Mouse (Mus musculus) hindbrain, embryonic 14.5 days (tissue): ENCODE measurements around the gene Mob3c. TPM values are rescaled to one million over a fixed set of nuclear protein-coding genes. Genes with fewer than 3 reads are reported as not detected.

Experiments used
- ATAC-seq: fragments of 200-750 bp; cut with Nextera tagmentation; 2 replicates; pipeline ENCODE4 v1.8.0; 2017; ENCODE audit warnings: moderate number of reproducible peaks, mild to moderate bottlenecking, moderate TSS enrichment, moderate library complexity; ENCODE audit not compliant: low FRiP score
- DNase-seq: peaks from one replicate; pipeline ENCODE4 v3.0.0-alpha.2; 2015; ENCODE audit warnings: low spot score
- H3K27ac ChIP-seq: fragments of 300-500 bp; sonication (generic); 2 replicates; pipeline ENCODE4 v1.5.1; 2014; ENCODE audit warnings: mild to moderate bottlenecking, moderate library complexity
- H3K27me3 ChIP-seq: fragments of 300-500 bp; sonication (generic); 2 replicates; pipeline ENCODE4 v1.6.1; 2014; ENCODE audit warnings: mild to moderate bottlenecking, low read length, mixed read lengths; ENCODE audit not compliant: control insufficient read depth, insufficient read depth
- H3K36me3 ChIP-seq: fragments of 300-500 bp; sonication (generic); replicated peaks from 2 replicates; pipeline ENCODE4 v1.6.1; 2014; ENCODE audit not compliant: control insufficient read depth, insufficient read depth
- H3K4me1 ChIP-seq: fragments of 300-500 bp; sonication (generic); replicated peaks from 2 replicates; pipeline ENCODE4 v1.6.1; 2014; ENCODE audit warnings: antibody characterized with exemption, low read length, mixed read lengths; ENCODE audit not compliant: control insufficient read depth, insufficient read depth
- H3K4me2 ChIP-seq: fragments of 300-500 bp; sonication (generic); replicated peaks from 2 replicates; pipeline ENCODE4 v1.6.1; 2014; ENCODE audit warnings: mild to moderate bottlenecking, moderate library complexity
- H3K4me3 ChIP-seq: fragments of 300-500 bp; sonication (generic); replicated peaks from 2 replicates; pipeline ENCODE4 v1.5.1; 2014; ENCODE audit warnings: mild to moderate bottlenecking, low read length
- H3K9ac ChIP-seq: fragments of 300-500 bp; sonication (generic); 2 replicates; pipeline ENCODE4 v1.6.1; 2014
- H3K9me3 ChIP-seq: fragments of 300-500 bp; sonication (generic); 2 replicates; pipeline ENCODE4 v1.6.1; 2016; ENCODE audit warnings: low read length; ENCODE audit not compliant: control insufficient read depth
- WGBS: fragments of 180-500 bp; shearing (Covaris S2); extraction: QIAGEN DNeasy Blood & Tissue Kit; methylation state at CpG from one replicate; pipeline ENCODE4 v1.1.7; 2014; 5-methylcytosine and 5-hydroxymethylcytosine counted together
- polyA plus RNA-seq: library from polyadenylated mRNA; unstranded; fragments of >200 nt; fragmentation: Nextera tagmentation; extraction: Ambion mirVana; gene quantifications from 2 replicates; pipeline ENCODE4 v1.2.1, GENCODE M21; 2014

Mob3c gene
- polyA plus RNA-seq, 1 experiment from 2014 or later, result 5.8 TPM

DNA sequence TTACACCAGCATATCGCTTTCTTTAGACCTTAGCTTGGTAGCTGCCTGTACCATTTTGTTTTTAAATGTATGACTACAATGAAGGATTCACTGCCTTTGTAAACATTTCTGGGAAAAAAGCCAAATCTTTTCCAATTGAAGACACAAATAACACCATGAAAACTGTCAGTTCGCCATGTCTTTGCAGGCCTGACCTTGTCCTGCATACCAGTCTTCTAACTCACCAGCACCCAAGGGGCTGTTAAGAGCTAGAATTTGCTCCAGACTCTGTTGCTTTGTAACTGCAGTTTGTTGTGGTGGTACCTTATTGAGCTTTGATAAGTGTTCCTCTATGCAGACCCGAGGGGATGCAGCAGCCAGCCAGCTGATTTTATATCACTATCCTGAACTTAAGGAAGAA, 27.9 kb upstream of the Mob3c start:
- Histone ChIP-seq H3K4me1 (no peaks in the 10 kb centered on the region), H3K4me3 (no peak overlapping the region), H3K9me3 (no peaks in the 10 kb centered on the region), H3K27ac (no peak overlapping the region), H3K36me3 (peaks cover 69% of the 10 kb centered on the region), H3K27me3 (no peaks in the 10 kb centered on the region), H3K9ac (no peak overlapping the region), H3K4me2 (no peak overlapping the region)
- no peak for DNase-seq
- 61% methylated on average over 3 of the region's 3 CpGs for WGBS
- no peak for ATAC-seq

GRCm38 (mm10) chr4:115812326-115812725, 15.6 kb upstream of the Mob3c start:
- no peak overlapping the region for H3K4me2 ChIP-seq
- H3K9ac ChIP-seq, result no peak overlapping the region
- peaks cover 39% of the 10 kb centered on the region for H3K36me3 ChIP-seq
- H3K4me1 ChIP-seq, result no peaks in the 10 kb centered on the region
- H3K4me3 ChIP-seq, result no peak overlapping the region
- no peak overlapping the region for H3K27ac ChIP-seq
- ATAC-seq (no peak), DNase-seq (no peak)
- H3K9me3 ChIP-seq, result no peaks in the 10 kb centered on the region
- H3K27me3 ChIP-seq, result no peaks in the 10 kb centered on the region
- WGBS, result 90% methylated on average over 4 of the region's 4 CpGs

DNA sequence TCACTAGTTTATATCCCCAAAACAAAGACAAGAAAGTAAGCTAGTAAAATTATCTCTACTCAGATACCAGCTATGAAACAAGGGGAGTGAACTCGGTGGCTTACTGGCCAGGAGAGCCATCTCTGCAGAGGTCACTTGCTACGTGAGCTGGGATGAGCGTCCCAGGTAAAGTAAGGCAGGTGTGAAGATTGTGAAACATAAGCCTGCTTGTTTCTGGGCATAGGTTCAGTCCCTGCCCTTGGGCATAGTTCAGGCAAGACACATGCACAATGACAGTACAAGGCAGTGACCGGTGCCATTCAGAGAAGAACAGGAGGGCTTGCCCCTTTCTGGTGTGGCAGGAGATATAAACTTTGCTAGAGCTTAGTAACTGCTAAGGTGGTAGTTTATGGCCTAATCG, 12.3 kb upstream of the Mob3c start:
- no peak for DNase-seq
- H3K4me2 ChIP-seq, result no peak overlapping the region
- whole genome bisulfite sequencing, result 94% methylated on average over 5 of the region's 5 CpGs
- no peak overlapping the region for H3K9ac ChIP-seq
- H3K4me1 ChIP-seq, result no peaks in the 10 kb centered on the region
- H3K4me3 ChIP-seq, result no peak overlapping the region
- no peak for ATAC-seq
- H3K27me3 ChIP-seq, result no peaks in the 10 kb centered on the region
- H3K27ac ChIP-seq, result no peak overlapping the region
- H3K9me3 ChIP-seq, result no peaks in the 10 kb centered on the region
- peaks cover 39% of the 10 kb centered on the region for H3K36me3 ChIP-seq

DNA sequence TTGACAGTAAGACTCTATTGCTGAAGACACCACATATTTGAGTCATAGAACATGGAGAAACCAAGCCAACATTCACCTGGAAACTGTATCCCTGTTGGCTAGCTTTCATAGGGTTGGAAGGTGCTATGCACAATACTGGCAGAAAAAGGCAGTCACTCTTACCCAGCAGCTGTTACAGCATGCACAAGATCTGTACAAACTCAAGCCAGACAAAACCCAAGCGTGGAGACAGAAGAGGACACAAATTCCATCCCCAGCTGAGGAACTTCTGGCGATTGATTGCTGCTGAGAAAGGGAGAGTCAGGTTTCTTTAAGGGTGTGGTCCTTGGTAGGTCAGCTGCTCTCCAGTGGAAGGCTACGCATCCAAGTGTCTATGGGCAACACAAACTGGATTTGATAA, 7.7 kb upstream of the Mob3c start:
- Histone ChIP-seq H3K9ac (no peak overlapping the region), H3K27ac (no peak overlapping the region), H3K36me3 (peaks cover 10% of the 10 kb centered on the region), H3K9me3 (no peaks in the 10 kb centered on the region), H3K27me3 (no peaks in the 10 kb centered on the region), H3K4me1 (no peaks in the 10 kb centered on the region), H3K4me2 (no peak overlapping the region), H3K4me3 (no peak overlapping the region)
- no peak for DNase-seq
- ATAC-seq, result no peak
- 78% methylated on average over 3 of the region's 3 CpGs for WGBS

DNA sequence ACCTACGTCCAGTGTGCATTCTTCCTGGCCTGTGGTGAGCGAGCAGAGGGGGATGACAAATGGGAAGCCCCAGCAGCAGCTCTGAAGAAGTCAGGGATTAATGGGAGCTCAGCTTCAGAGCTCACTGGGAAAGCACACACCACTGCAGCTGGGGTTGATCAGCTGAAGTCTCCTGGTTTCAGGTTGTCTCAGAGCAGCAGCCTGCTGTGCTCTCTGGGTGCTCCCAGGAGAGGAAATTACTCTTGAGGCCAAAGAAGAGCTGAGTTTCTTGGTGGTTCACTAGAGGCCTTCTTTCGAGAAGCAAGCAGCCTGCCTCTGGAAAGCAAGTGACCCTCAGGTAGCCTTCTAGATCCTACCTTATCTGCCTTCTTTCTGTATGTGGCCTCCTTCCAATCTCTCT, 6.9 kb upstream of the Mob3c start:
- ATAC-seq, result no peak

GRCm38 (mm10) chr4:115821431-115821830, 6.5 kb upstream of the Mob3c start:
- Histone ChIP-seq H3K4me3 (no peak overlapping the region), H3K27me3 (no peaks in the 10 kb centered on the region)
- ATAC-seq, result no peak

More for the DNA sequence above, 6.9 kb upstream of the Mob3c start:
- H3K4me1 ChIP-seq, result no peaks in the 10 kb centered on the region
- no peaks in the 10 kb centered on the region for H3K27me3 ChIP-seq
- no peak overlapping the region for H3K4me3 ChIP-seq
- H3K9me3 ChIP-seq, result no peaks in the 10 kb centered on the region
- H3K9ac ChIP-seq, result no peak overlapping the region
- no peak overlapping the region for H3K4me2 ChIP-seq
- peaks cover 4% of the 10 kb centered on the region; the same call in 1 of the 2 replicates for H3K36me3 ChIP-seq
- no peak overlapping the region for H3K27ac ChIP-seq
- WGBS, result 76% methylated on average over 3 of the region's 3 CpGs
- no peak for DNase-seq

GRCm38 (mm10) chr4:115821928-115822327, 6.0 kb upstream of the Mob3c start:
- ATAC-seq (no peak), DNase-seq (no peak)
- Histone ChIP-seq H3K4me1 (no peaks in the 10 kb centered on the region), H3K9ac (no peak overlapping the region), H3K4me2 (no peak overlapping the region), H3K4me3 (no peak overlapping the region), H3K36me3 (peaks cover 4% of the 10 kb centered on the region; the same call in 1 of the 2 replicates), H3K27ac (no peak overlapping the region), H3K27me3 (no peaks in the 10 kb centered on the region), H3K9me3 (no peaks in the 10 kb centered on the region)
- 67% methylated on average over 3 of the region's 3 CpGs for WGBS

More at GRCm38 (mm10) chr4:115821431-115821830, 6.5 kb upstream of the Mob3c start:
- H3K9me3 ChIP-seq, result no peaks in the 10 kb centered on the region
- no peak overlapping the region for H3K9ac ChIP-seq
- no peak overlapping the region for H3K4me2 ChIP-seq
- H3K4me1 ChIP-seq, result no peaks in the 10 kb centered on the region
- no peak overlapping the region for H3K27ac ChIP-seq
- no peak for DNase-seq
- peaks cover 4% of the 10 kb centered on the region; the same call in 1 of the 2 replicates for H3K36me3 ChIP-seq

GRCm38 (mm10) chr4:115824178-115824577, 3.7 kb upstream of the Mob3c start:
- Histone ChIP-seq H3K27ac (no peak overlapping the region), H3K4me1 (no peaks in the 10 kb centered on the region), H3K9ac (no peak overlapping the region), H3K36me3 (peaks cover 4% of the 10 kb centered on the region; the same call in 1 of the 2 replicates), H3K27me3 (no peaks in the 10 kb centered on the region), H3K4me2 (no peak overlapping the region), H3K9me3 (no peaks in the 10 kb centered on the region), H3K4me3 (no peak overlapping the region)
- no peak for ATAC-seq
- 86% methylated on average over 2 of the region's 2 CpGs for WGBS
- no peak for DNase-seq

- no peak overlapping the region for H3K4me3 ChIP-seq
- no peaks in the 10 kb centered on the region for H3K9me3 ChIP-seq
- no peak for DNase-seq
- 79% methylated on average over 2 of the region's 2 CpGs for WGBS
- ATAC-seq, result no peak
- H3K27ac ChIP-seq, result no peak overlapping the region
- no peak overlapping the region for H3K4me2 ChIP-seq
- H3K36me3 ChIP-seq, result no peaks in the 10 kb centered on the region
- no peak overlapping the region for H3K9ac ChIP-seq
- H3K27me3 ChIP-seq, result no peaks in the 10 kb centered on the region
- H3K4me1 ChIP-seq, result no peaks in the 10 kb centered on the region
Observed at GRCm38 (mm10) chr4:115825271-115825670, 2.6 kb upstream of the Mob3c start.

- Histone ChIP-seq H3K4me3 (no peak overlapping the region), H3K4me1 (no peaks in the 10 kb centered on the region), H3K9ac (no peak overlapping the region), H3K36me3 (0 out of 2 replicates have a peak, but pooled peaks cover 7% of the 10 kb centered on the region), H3K27ac (no peak overlapping the region), H3K27me3 (no peaks in the 10 kb centered on the region), H3K4me2 (peak overlapping the region; percentile 71), H3K9me3 (no peaks in the 10 kb centered on the region)
- DNase-seq, result no peak
- no peak for ATAC-seq
- 76% methylated on average over 3 of the region's 3 CpGs for WGBS
Observed at GRCm38 (mm10) chr4:115827066-115827465, 826 bp upstream of the Mob3c start.
